In the genomic region with DNA sequence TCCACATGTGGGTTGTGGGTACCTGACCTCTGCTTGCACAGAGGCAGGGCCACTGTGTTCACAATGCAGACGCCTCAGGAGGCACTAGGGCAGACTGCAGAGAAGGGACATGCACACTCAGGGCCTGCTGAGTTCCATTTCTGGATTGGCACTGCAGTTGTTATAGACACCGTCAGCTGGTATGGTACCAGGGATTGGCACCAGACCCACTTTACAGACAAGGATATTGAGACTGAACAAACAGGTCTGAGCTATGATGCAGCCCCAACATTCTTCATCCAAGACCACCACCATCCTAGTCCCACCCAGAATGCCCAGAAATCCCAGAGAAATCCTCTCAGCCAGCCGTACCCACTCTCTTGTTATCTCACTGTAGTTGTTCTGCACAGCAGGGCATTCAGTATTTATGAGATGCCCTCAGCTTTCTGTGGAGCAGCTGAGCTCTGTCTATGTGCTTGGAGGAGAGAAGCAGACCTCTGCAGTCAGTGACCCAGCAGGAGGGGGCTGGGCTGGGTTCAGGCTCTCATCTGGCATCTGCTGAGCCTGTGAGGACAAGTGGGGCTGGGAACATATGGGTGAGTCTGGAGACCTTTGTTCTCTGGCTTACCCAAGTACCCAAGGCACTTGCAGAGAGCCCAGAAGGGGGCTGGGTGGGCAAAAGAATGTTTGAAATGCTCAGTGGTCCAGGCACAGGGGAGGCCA, we compare ENCODE assay signal across 14 mouse cellular contexts. TPM values are rescaled to one million over a fixed set of nuclear protein-coding genes. Genes with fewer than 3 reads are reported as not detected.
DNase-seq lines count a peak whose midpoint lies in the region; ATAC-seq and TF ChIP-seq lines count a peak whose summit lies in the region.
"Had no signal": no experiment of that assay in that cellular context is flagged by ENCODE, and none has a peak within 500 bp of the region (broad histone marks: within the 10 kb centered on the region; RNA-seq: fewer than 3 reads in every experiment).

No protein-coding gene starts in this region.

- 0 out of 2 replicates have a peak overlapping the region, but pooled peaks have one; percentile 16 for H3K4me3 ChIP-seq in G1E (ENCODE audit: low read depth, low read length)
- H3K4me3 ChIP-seq in forebrain, embryonic 10.5 days = peak overlapping the region; percentile 7; the same call in 1 of the 2 replicates
- H3K4me3 ChIP-seq in hindbrain, embryonic 13.5 days = no peak overlapping the region
- no peak overlapping the region for H3K4me3 ChIP-seq in midbrain, embryonic 15.5 days
- H3K4me3 ChIP-seq: heart, embryonic 13.5 days; limb, embryonic 12.5 days; lung, embryonic 15.5 days had no signal

- H3K36me3 ChIP-seq in G1E (replicated peaks) = peaks cover 2% of the 10 kb centered on the region
- H3K36me3 ChIP-seq in forebrain, embryonic 10.5 days (replicated peaks) = no peaks in the 10 kb centered on the region
- no peaks in the 10 kb centered on the region for H3K36me3 ChIP-seq in hindbrain, embryonic 13.5 days
- H3K36me3 ChIP-seq in midbrain, embryonic 15.5 days (replicated peaks) = no peaks in the 10 kb centered on the region
- H3K36me3 ChIP-seq: heart, embryonic 13.5 days; limb, embryonic 12.5 days; lung, embryonic 15.5 days had no signal

- H3K27ac ChIP-seq in forebrain, embryonic 10.5 days = peak overlapping the region; percentile 94
- peak overlapping the region; percentile 94 for H3K27ac ChIP-seq in hindbrain, embryonic 13.5 days
- H3K27ac ChIP-seq in midbrain, embryonic 15.5 days = peak overlapping the region; percentile 86
- H3K27ac ChIP-seq: heart, embryonic 13.5 days; limb, embryonic 12.5 days; lung, embryonic 15.5 days had no signal

- WGBS in forebrain, embryonic 10.5 days = 79% methylated on average over 3 of the region's 3 CpGs
- WGBS in hindbrain, embryonic 13.5 days = 32% methylated on average over 3 of the region's 3 CpGs
- WGBS in midbrain, embryonic 15.5 days = 39% methylated on average over 3 of the region's 3 CpGs

- no peak for DNase-seq in G1E (ENCODE audit: low spot score)
- no peak for DNase-seq in forebrain, embryonic 10.5 days (ENCODE audit: extremely low spot score, low spot score)
- DNase-seq in kidney, adult 18-20 months = no peak
- DNase-seq in lung, postnatal 10 days = no peak
- DNase-seq in right cerebral cortex, postnatal 25 days = no peak
- DNase-seq: cerebellum, adult 9-11 months; gastrocnemius, postnatal 14 days; kidney, postnatal 14 days had no signal

- peaks cover 48% of the 10 kb centered on the region for H3K4me1 ChIP-seq in G1E (ENCODE audit: insufficient read depth, low read depth, low read length)
- H3K4me1 ChIP-seq in forebrain, embryonic 10.5 days = peaks cover 74% of the 10 kb centered on the region
- H3K4me1 ChIP-seq in hindbrain, embryonic 13.5 days (replicated peaks) = peaks cover 50% of the 10 kb centered on the region
- H3K4me1 ChIP-seq in midbrain, embryonic 15.5 days = peaks cover 30% of the 10 kb centered on the region
- H3K4me1 ChIP-seq: lung, embryonic 15.5 days had no signal

- peaks cover 17% of the 10 kb centered on the region for H3K9me3 ChIP-seq in G1E (replicated peaks)
- no peaks in the 10 kb centered on the region for H3K9me3 ChIP-seq in forebrain, embryonic 10.5 days
- H3K9me3 ChIP-seq in hindbrain, embryonic 13.5 days = no peaks in the 10 kb centered on the region
- H3K9me3 ChIP-seq in midbrain, embryonic 15.5 days = no peaks in the 10 kb centered on the region
- H3K9me3 ChIP-seq: heart, embryonic 13.5 days; limb, embryonic 12.5 days; lung, embryonic 15.5 days had no signal

- no peak overlapping the region for H3K4me2 ChIP-seq in hindbrain, embryonic 13.5 days
- H3K4me2 ChIP-seq in midbrain, embryonic 15.5 days = no peak overlapping the region
- H3K4me2 ChIP-seq: heart, embryonic 13.5 days; limb, embryonic 12.5 days; lung, embryonic 15.5 days had no signal

- peaks cover 26% of the 10 kb centered on the region for H3K27me3 ChIP-seq in G1E (ENCODE audit: insufficient read depth, low read length)
- H3K27me3 ChIP-seq in forebrain, embryonic 10.5 days (ENCODE audit: poor library complexity, severe bottlenecking) = peaks cover 41% of the 10 kb centered on the region
- H3K27me3 ChIP-seq in hindbrain, embryonic 13.5 days = no peaks in the 10 kb centered on the region
- H3K27me3 ChIP-seq in midbrain, embryonic 15.5 days (replicated peaks) = no peaks in the 10 kb centered on the region

- TF ChIP-seq CTCF in G1E (IDR thresholded peaks at IDR 0.05; ENCODE audit: low read depth, low read length) = no peak

- ATAC-seq in G1E (ENCODE audit: extremely low read depth, insufficient number of reproducible peaks, low FRiP score, poor library complexity, severe bottlenecking) = no peak
- peak; percentile 12; the same call in 1 of the 2 replicates for ATAC-seq in hindbrain, embryonic 13.5 days (ENCODE audit: low FRiP score)
- no peak for ATAC-seq in midbrain, embryonic 15.5 days (replicated peaks)
- no peak for ATAC-seq in megakaryocyte-erythroid progenitor cell, adult 5-6 weeks (replicated peaks; ENCODE audit: low FRiP score, low TSS enrichment, poor library complexity, severe bottlenecking)

- H3K9ac ChIP-seq in hindbrain, embryonic 13.5 days = peak overlapping the region; percentile 51; the same call in 1 of the 2 replicates
- no peak overlapping the region for H3K9ac ChIP-seq in midbrain, embryonic 15.5 days
- H3K9ac ChIP-seq: heart, embryonic 13.5 days; limb, embryonic 12.5 days; lung, embryonic 15.5 days had no signal

RNA-seq across cellular contexts. Expression of gene Cryba4, which starts 13.4 kb away (rescaled TPM):
- total RNA-seq in G1E (2014; fragmentation: Nextera tagmentation) (not detected in 2 replicates), G1E (2017) (0.98 TPM in 1 of 2 replicates, not detected in the other)
- 0.43 and 0.63 TPM in 2 replicates for polyA plus RNA-seq in G1E (2012)
- polyA plus RNA-seq in forebrain, embryonic 10.5 days (2016; fragmentation: Nextera tagmentation; extraction: Ambion mirVana) = 0.48 TPM in 1 of 2 replicates, not detected in the other
- 1.9 and 3.3 TPM in 2 replicates for polyA plus RNA-seq in hindbrain, embryonic 13.5 days (2015; fragmentation: Nextera tagmentation; extraction: Ambion mirVana)
- 0.93 and 1.4 TPM in 2 replicates for polyA plus RNA-seq in midbrain, embryonic 15.5 days (2015; fragmentation: Nextera tagmentation; extraction: Ambion mirVana)
- total RNA-seq in megakaryocyte-erythroid progenitor cell, adult 5-6 weeks (2014; fragmentation: Nextera tagmentation) = not detected in 2 replicates
- total RNA-seq in megakaryocyte-erythroid progenitor cell, adult 5-6 weeks (2017) = not detected in 2 replicates

RNA-seq across cellular contexts. Expression of gene Crybb1, which starts 16.7 kb away (rescaled TPM):
- total RNA-seq in G1E (2014; fragmentation: Nextera tagmentation) = not detected in 2 replicates
- not detected in 2 replicates for total RNA-seq in G1E (2017)
- 0.14 TPM in 1 of 2 replicates, not detected in the other for polyA plus RNA-seq in G1E (2012)
- polyA plus RNA-seq in forebrain, embryonic 10.5 days (2016; fragmentation: Nextera tagmentation; extraction: Ambion mirVana) = 0.30 TPM in 1 of 2 replicates, not detected in the other
- 5.2 and 5.5 TPM in 2 replicates for polyA plus RNA-seq in hindbrain, embryonic 13.5 days (2015; fragmentation: Nextera tagmentation; extraction: Ambion mirVana)
- polyA plus RNA-seq in midbrain, embryonic 15.5 days (2015; fragmentation: Nextera tagmentation; extraction: Ambion mirVana) = 4.3 and 4.8 TPM in 2 replicates
- not detected in 2 replicates for total RNA-seq in megakaryocyte-erythroid progenitor cell, adult 5-6 weeks (2014; fragmentation: Nextera tagmentation)
- total RNA-seq in megakaryocyte-erythroid progenitor cell, adult 5-6 weeks (2017) = not detected in 2 replicates

RNA-seq across cellular contexts. Expression of gene Tpst2, which starts 37.6 kb away (rescaled TPM):
- 43.7 and 55.7 TPM in 2 replicates for total RNA-seq in G1E (2014; fragmentation: Nextera tagmentation)
- 32.9 and 37.3 TPM in 2 replicates for total RNA-seq in G1E (2017)
- polyA plus RNA-seq in G1E (2012) = 103 and 156 TPM in 2 replicates
- 36.7 and 37.7 TPM in 2 replicates for polyA plus RNA-seq in forebrain, embryonic 10.5 days (2016; fragmentation: Nextera tagmentation; extraction: Ambion mirVana)
- 26.9 and 30.0 TPM in 2 replicates for polyA plus RNA-seq in hindbrain, embryonic 13.5 days (2015; fragmentation: Nextera tagmentation; extraction: Ambion mirVana)
- 29.4 and 33.7 TPM in 2 replicates for polyA plus RNA-seq in midbrain, embryonic 15.5 days (2015; fragmentation: Nextera tagmentation; extraction: Ambion mirVana)
- 37.4 and 43.4 TPM in 2 replicates for total RNA-seq in megakaryocyte-erythroid progenitor cell, adult 5-6 weeks (2014; fragmentation: Nextera tagmentation)
- 17.6 and 27.3 TPM in 2 replicates for total RNA-seq in megakaryocyte-erythroid progenitor cell, adult 5-6 weeks (2017)

Comparison
In these comparisons a context has a peak if more than half of its experiments do, and no peak if none do; other contexts are left out.
1. H3K4me3 ChIP-seq: peak in G1E (single experiment) and forebrain, embryonic 10.5 days (single experiment); none in hindbrain, embryonic 13.5 days (single experiment) and midbrain, embryonic 15.5 days (single experiment).
2. Peak in every context shown above with its lines, with median percentiles within 50 percentile points of each other: H3K27ac ChIP-seq.